In the genomic region with DNA sequence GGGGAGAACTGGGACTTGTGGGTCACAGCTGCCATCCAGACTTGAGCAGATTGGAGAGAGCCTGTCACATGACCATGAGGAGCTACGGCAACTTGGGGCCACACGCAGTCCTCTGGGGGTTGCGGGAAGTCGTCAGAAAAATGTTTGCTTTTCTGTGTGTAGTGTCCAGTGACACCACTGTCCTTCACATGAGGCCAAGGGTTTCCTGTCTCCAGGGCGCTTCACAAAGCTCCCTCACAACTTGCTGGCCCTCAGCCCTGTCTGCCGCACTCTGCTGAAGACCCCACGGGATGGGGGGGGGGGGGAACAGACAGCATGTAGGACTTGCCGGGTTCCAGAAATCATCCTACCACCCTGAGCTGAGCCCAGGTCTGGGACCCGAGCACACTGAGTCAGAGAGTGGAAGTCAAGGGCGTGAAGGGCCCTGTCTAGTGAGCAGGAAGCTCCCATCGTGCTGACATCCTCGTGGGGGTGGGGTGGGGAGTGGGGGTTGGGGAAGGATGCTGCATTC, we compare ENCODE assay signal across 8 mouse cellular contexts. TPM values are rescaled to one million over a fixed set of nuclear protein-coding genes. Genes with fewer than 3 reads are reported as not detected.
DNase-seq lines count a peak whose midpoint lies in the region; ATAC-seq lines count a peak whose summit lies in the region.

No protein-coding gene starts in this region.

- DNase-seq in heart, adult 9 months (ENCODE audit: low spot score in 2 of 2) = no peak
- peak; percentile 37 to 62 for DNase-seq in adrenal gland, postnatal 36 days
- DNase-seq in lung, postnatal 14 days = peak; percentile 44
- no peak for DNase-seq in ovary, postnatal 36 days (ENCODE audit: low spot score)
- DNase-seq in gastrocnemius, postnatal 25 days = no peak
- DNase-seq in gastrocnemius, postnatal 14 days = no peak

- peak overlapping the region; percentile 46 for H3K9ac ChIP-seq in heart, embryonic 11.5 days (ENCODE audit: low read depth, low read length)
- peak overlapping the region; percentile 60 for H3K9ac ChIP-seq in hindbrain, embryonic 13.5 days

- no peaks in the 10 kb centered on the region for H3K9me3 ChIP-seq in heart, embryonic 11.5 days (replicated peaks; ENCODE audit: control insufficient read depth, low read length)
- no peaks in the 10 kb centered on the region for H3K9me3 ChIP-seq in hindbrain, embryonic 13.5 days

- H3K36me3 ChIP-seq in heart, embryonic 11.5 days (ENCODE audit: control insufficient read depth, insufficient read depth, low read length) = no peaks in the 10 kb centered on the region
- no peaks in the 10 kb centered on the region for H3K36me3 ChIP-seq in hindbrain, embryonic 13.5 days

- no peak overlapping the region for H3K4me3 ChIP-seq in heart, embryonic 11.5 days (ENCODE audit: low read depth, low read length)
- H3K4me3 ChIP-seq in hindbrain, embryonic 13.5 days = no peak overlapping the region

- 19% methylated on average over 12 of the region's 12 CpGs for WGBS in heart, embryonic 11.5 days (ENCODE audit: insufficient replicate concordance)
- WGBS in hindbrain, embryonic 13.5 days = 3% methylated on average over 12 of the region's 12 CpGs

- no peak for ATAC-seq in heart, embryonic 11.5 days (replicated peaks; ENCODE audit: insufficient number of reproducible peaks, low FRiP score, low TSS enrichment)
- ATAC-seq in hindbrain, embryonic 13.5 days (ENCODE audit: low FRiP score) = peak; percentile 38

- no peaks in the 10 kb centered on the region for H3K27me3 ChIP-seq in heart, embryonic 11.5 days (ENCODE audit: control insufficient read depth, insufficient read depth, low read length)
- no peaks in the 10 kb centered on the region for H3K27me3 ChIP-seq in hindbrain, embryonic 13.5 days

- no peak overlapping the region for H3K27ac ChIP-seq in heart, embryonic 11.5 days (ENCODE audit: low read depth, low read length)
- peak overlapping the region; percentile 93 for H3K27ac ChIP-seq in hindbrain, embryonic 13.5 days

- H3K4me2 ChIP-seq in heart, embryonic 11.5 days = peak overlapping the region; percentile 21
- H3K4me2 ChIP-seq in hindbrain, embryonic 13.5 days = peak overlapping the region; percentile 31

- intact Hi-C loops in gastrocnemius, postnatal 14 days (cut with DNase I; ENCODE audit: low total_unique reads) = no loop called here

- peaks cover 39% of the 10 kb centered on the region for H3K4me1 ChIP-seq in heart, embryonic 11.5 days (ENCODE audit: control insufficient read depth, insufficient read depth, low read length)
- peaks cover 71% of the 10 kb centered on the region for H3K4me1 ChIP-seq in hindbrain, embryonic 13.5 days (replicated peaks)

RNA-seq across cellular contexts. Expression of a gene that starts 16.4 kb away (rescaled TPM):
- polyA plus RNA-seq in heart, embryonic 11.5 days (2014; fragmentation: Nextera tagmentation; extraction: Ambion mirVana) = 3.4 and 4.6 TPM in 2 replicates
- 10 to 100 TPM; 15.7 to 18.6 TPM for total RNA-seq in adrenal gland, postnatal 36 days (2021)
- 8.6 and 9.3 TPM in 2 replicates for polyA plus RNA-seq in hindbrain, embryonic 13.5 days (2015; fragmentation: Nextera tagmentation; extraction: Ambion mirVana)
- total RNA-seq in gastrocnemius, postnatal 25 days (2021) = 1 to 10 TPM; 2.7 to 2.9 TPM
- 1 to 10 TPM; 2.7 to 4.7 TPM for total RNA-seq in gastrocnemius, postnatal 14 days (2021)

RNA-seq across cellular contexts. Expression of a gene that starts 18.7 kb away (rescaled TPM):
- 41.8 and 42.8 TPM in 2 replicates for polyA plus RNA-seq in heart, embryonic 11.5 days (2014; fragmentation: Nextera tagmentation; extraction: Ambion mirVana)
- 10 to 100 TPM; 37.2 to 39.8 TPM for total RNA-seq in adrenal gland, postnatal 36 days (2021)
- polyA plus RNA-seq in hindbrain, embryonic 13.5 days (2015; fragmentation: Nextera tagmentation; extraction: Ambion mirVana) = 65.3 and 67.9 TPM in 2 replicates
- 10 to 100 TPM; 10.9 to 14.6 TPM for total RNA-seq in gastrocnemius, postnatal 25 days (2021)
- 10 to 100 TPM; 14.9 to 17.2 TPM for total RNA-seq in gastrocnemius, postnatal 14 days (2021)

RNA-seq across cellular contexts. Expression of a gene that starts 18.7 kb away (rescaled TPM):
- 50.0 and 51.3 TPM in 2 replicates for polyA plus RNA-seq in heart, embryonic 11.5 days (2014; fragmentation: Nextera tagmentation; extraction: Ambion mirVana)
- 10 to 100 TPM; 58.8 to 76.2 TPM for total RNA-seq in adrenal gland, postnatal 36 days (2021)
- polyA plus RNA-seq in hindbrain, embryonic 13.5 days (2015; fragmentation: Nextera tagmentation; extraction: Ambion mirVana) = 55.1 and 62.1 TPM in 2 replicates
- 10 to 100 TPM; 37.7 to 38.9 TPM for total RNA-seq in gastrocnemius, postnatal 25 days (2021)
- total RNA-seq in gastrocnemius, postnatal 14 days (2021) = 10 to 100 TPM; 34.2 to 35.6 TPM

RNA-seq across cellular contexts. Expression of a gene that starts 22.2 kb away (rescaled TPM):
- polyA plus RNA-seq in heart, embryonic 11.5 days (2014; fragmentation: Nextera tagmentation; extraction: Ambion mirVana) = 454 and 458 TPM in 2 replicates
- 10 to 100 TPM; 34.2 to 53.4 TPM for total RNA-seq in adrenal gland, postnatal 36 days (2021)
- 1,675 and 1,703 TPM in 2 replicates for polyA plus RNA-seq in hindbrain, embryonic 13.5 days (2015; fragmentation: Nextera tagmentation; extraction: Ambion mirVana)
- total RNA-seq in gastrocnemius, postnatal 25 days (2021) = 10 to 100 TPM; 14.9 to 15.6 TPM
- total RNA-seq in gastrocnemius, postnatal 14 days (2021) = 10 to 100 TPM; 19.8 to 32.6 TPM

Comparison
In these comparisons a context has a peak if more than half of its experiments do, and no peak if none do; other contexts are left out.
1. DNase-seq: peak in adrenal gland, postnatal 36 days (2 of 2) and lung, postnatal 14 days (single experiment); none in heart, adult 9 months (0 of 2), ovary, postnatal 36 days (single experiment), gastrocnemius, postnatal 25 days (single experiment) and gastrocnemius, postnatal 14 days (single experiment).